Mouse (Mus musculus) midbrain, embryonic 14.5 days (tissue): ENCODE data around the gene Camsap3. TPM values are rescaled to one million over a fixed set of nuclear protein-coding genes. Genes with fewer than 3 reads are reported as not detected.
"Not testable (repeated sequence)": the region's sequence is repeated elsewhere in the genome, so short reads cannot be mapped to it uniquely, and the experiment has no call there.

Experiments
- ATAC-seq: fragments of 200-750 bp; cut with Nextera tagmentation; 2 replicates; pipeline ENCODE4 v1.8.0; 2017; ENCODE audit warnings: moderate number of reproducible peaks, moderate library complexity; ENCODE audit not compliant: low FRiP score, low TSS enrichment
- DNase-seq: peaks from one replicate; pipeline ENCODE4 v3.0.0-alpha.2; 2015
- H3K27ac ChIP-seq: fragments of 300-500 bp; sonication (generic); replicated peaks from 2 replicates; pipeline ENCODE4 v1.5.1; 2014; ENCODE audit warnings: mild to moderate bottlenecking, low read depth, low read length, moderate library complexity
- H3K27me3 ChIP-seq: fragments of 300-500 bp; sonication (generic); 2 replicates; pipeline ENCODE4 v1.6.1; 2014; ENCODE audit warnings: low read length, control low read depth, mixed read lengths; ENCODE audit not compliant: control insufficient read depth, insufficient read depth
- H3K36me3 ChIP-seq: fragments of 300-500 bp; sonication (generic); 2 replicates; pipeline ENCODE4 v1.6.1; 2014; ENCODE audit warnings: low read length, control low read depth; ENCODE audit not compliant: control insufficient read depth, insufficient read depth
- H3K4me1 ChIP-seq: fragments of 300-500 bp; sonication (generic); 2 replicates; pipeline ENCODE4 v1.6.1; 2014; ENCODE audit warnings: mild to moderate bottlenecking, antibody characterized with exemption, low read length, control low read depth; ENCODE audit not compliant: control insufficient read depth, insufficient read depth
- H3K4me2 ChIP-seq: fragments of 300-500 bp; sonication (generic); 2 replicates; pipeline ENCODE4 v1.6.1; 2014; ENCODE audit warnings: mild to moderate bottlenecking, low read length, moderate library complexity
- H3K4me3 ChIP-seq: fragments of 300-500 bp; sonication (generic); replicated peaks from 2 replicates; pipeline ENCODE4 v1.5.1; 2014; ENCODE audit warnings: low read depth, low read length
- H3K9ac ChIP-seq: fragments of 300-500 bp; sonication (generic); replicated peaks from 2 replicates; pipeline ENCODE4 v1.6.1; 2014; ENCODE audit warnings: mild to moderate bottlenecking, low read length, moderate library complexity
- H3K9me3 ChIP-seq: fragments of 300-500 bp; sonication (generic); 2 replicates; pipeline ENCODE4 v1.6.1; 2016; ENCODE audit warnings: low read length, control low read depth, mixed read lengths; ENCODE audit not compliant: control insufficient read depth
- WGBS: fragments of 180-500 bp; shearing (Covaris S2); extraction: QIAGEN DNeasy Blood & Tissue Kit; methylation state at CpG from one replicate; pipeline ENCODE4 v1.1.7; 2014; 5-methylcytosine and 5-hydroxymethylcytosine counted together
- polyA plus RNA-seq: library from polyadenylated mRNA; unstranded; fragments of >200 nt; fragmentation: Nextera tagmentation; extraction: Ambion mirVana; gene quantifications from 2 replicates; pipeline ENCODE4 v1.2.1, GENCODE M21; 2014

Camsap3 gene
- polyA plus RNA-seq, 1 experiment from 2014 or later = 43.1 TPM

DNA sequence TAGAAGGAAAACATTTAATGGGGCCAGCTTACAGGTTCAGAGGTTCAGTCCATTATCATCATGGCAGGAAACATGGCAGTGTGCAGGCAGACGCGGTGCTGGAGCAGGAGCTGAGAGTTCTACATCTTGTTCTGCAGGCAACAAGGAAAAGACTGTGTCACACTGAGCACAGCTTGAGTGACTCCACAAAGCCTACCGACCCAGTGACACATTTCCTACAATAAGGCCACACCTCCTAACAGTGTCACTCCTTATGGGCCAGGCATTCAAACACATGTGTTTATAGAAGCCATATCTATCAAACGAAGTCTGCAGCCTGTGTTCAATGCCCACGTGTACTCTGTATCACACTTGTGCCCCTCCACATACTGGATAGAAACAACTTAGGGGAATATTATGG, 17.3 kb upstream of the Camsap3 start:
- Histone ChIP-seq H3K36me3 (no peaks in the 10 kb centered on the region), H3K4me1 (no peaks in the 10 kb centered on the region), H3K4me3 (no peak overlapping the region), H3K9ac (no peak overlapping the region), H3K27ac (no peak overlapping the region), H3K9me3 (no peaks in the 10 kb centered on the region), H3K4me2 (no peak overlapping the region), H3K27me3 (no peaks in the 10 kb centered on the region)
- WGBS = 91% methylated on average over 5 of the region's 5 CpGs
- DNase-seq (no peak), ATAC-seq (no peak)

DNA sequence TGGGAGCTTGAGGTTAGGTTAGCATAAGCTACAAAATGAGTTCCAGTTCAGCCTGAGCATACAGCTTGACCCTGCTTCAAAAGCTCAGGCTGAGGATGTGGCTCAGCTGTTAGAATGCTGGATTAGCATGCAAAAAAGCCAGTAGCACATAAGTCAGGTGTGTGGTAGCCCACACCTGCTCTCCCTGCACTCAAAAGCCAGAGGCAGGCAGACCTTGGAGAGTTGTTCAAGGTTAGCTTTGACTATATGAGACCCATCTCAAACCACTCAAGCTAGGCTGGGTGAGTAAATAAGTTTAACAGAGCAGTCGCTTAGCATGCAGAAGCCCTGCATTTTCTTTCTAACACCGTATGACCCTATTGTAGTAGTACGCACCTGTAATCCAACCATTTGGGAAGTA, 12.5 kb upstream of the Camsap3 start:
- Histone ChIP-seq H3K4me2 (no peak overlapping the region), H3K27ac (no peak overlapping the region), H3K27me3 (no peaks in the 10 kb centered on the region), H3K9me3 (no peaks in the 10 kb centered on the region), H3K4me3 (no peak overlapping the region), H3K9ac (no peak overlapping the region), H3K4me1 (no peaks in the 10 kb centered on the region), H3K36me3 (no peaks in the 10 kb centered on the region)
- DNase-seq (no peak), ATAC-seq (no peak)
- 92% methylated on average over 3 of the region's 3 CpGs for WGBS

DNA sequence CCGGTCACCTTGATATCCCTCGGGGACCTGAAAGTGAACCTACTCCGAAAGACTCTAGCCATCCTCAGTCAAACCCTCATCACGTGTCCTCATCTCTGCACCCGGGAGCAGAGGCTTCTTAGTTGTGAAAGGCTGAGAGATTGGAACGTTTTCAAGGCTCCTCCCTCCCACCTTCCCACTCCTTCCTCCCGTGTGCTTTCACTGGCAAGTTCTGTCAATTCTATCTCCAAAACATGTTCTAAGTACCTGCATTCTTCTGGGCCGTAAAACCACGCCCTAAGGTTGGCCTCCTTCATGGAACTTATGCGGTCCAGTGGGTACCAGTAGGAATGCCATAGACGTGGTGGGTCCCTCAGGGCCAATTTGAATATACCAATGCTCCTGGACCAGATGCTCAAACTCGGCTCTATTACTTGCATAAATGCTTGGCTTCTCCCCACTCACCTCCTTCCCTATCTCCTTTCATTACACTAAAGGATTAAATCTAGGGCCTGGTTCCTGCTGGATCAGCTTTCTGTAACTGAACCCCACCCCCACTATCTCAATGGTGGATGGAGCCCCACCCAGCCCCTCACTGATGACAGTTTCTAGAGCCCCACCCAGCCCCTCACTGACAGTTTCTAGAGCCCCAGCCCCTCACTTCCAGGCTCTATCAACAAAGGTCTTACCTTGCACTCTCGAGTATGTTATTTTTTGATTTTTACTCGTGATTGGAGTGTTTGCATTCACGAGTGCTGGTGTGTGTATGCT, 10.7 kb upstream of the Camsap3 start:
- ATAC-seq (no peak), DNase-seq (no peak)
- no peak overlapping the region for H3K4me3 ChIP-seq
- 83% methylated on average over 15 of the region's 15 CpGs for WGBS
- no peaks in the 10 kb centered on the region for H3K4me1 ChIP-seq
- no peak overlapping the region for H3K27ac ChIP-seq
- H3K27me3 ChIP-seq = no peaks in the 10 kb centered on the region
- no peak overlapping the region for H3K9ac ChIP-seq
- no peak overlapping the region for H3K4me2 ChIP-seq
- no peaks in the 10 kb centered on the region for H3K36me3 ChIP-seq
- no peaks in the 10 kb centered on the region for H3K9me3 ChIP-seq

DNA sequence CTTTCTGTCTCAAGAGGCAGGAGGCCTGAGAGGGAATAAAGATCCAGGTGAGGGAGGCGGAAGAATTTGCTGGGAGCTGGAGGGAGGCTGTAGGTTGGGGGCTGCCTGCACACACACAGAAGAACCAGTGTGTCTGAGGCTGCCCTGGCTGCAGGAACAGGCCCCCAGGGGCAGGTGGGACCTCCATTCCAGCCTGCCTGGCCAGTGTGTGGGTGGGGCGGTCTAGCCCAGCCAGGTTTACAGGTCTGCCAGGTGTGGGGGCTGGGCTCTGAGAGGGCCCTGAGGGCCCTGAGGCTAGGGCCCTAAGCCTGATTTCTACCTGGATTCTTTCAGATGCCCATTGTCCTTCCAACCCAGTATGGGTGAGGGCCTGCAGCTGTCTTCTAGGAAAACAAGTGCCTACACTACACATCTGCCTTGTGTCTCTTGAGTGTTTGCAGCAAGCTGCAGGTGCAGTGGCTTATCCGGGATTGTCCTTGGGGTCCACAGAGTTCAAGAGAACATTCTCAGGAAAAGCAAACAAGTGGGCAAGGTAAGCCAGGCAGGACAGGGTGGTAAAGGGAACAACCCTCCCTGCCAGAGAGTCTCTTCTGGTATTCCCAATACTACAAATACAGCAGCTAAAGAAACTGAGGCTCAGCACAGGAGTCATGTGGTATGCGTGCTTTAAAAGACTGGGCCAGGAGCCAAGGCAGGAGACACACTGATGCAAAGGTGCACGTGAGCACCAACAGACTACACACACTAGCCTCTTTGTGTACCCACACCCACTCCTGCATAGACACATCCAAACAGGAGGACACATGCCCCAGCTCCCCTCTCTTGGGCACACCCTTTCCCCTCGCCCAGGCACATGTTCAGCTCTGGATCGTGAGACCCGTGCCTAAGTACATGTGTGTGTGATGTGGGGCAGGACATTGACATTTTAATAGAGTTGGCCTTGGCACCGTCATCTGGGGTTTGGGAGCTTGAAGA, 7.4 kb upstream of the Camsap3 start:
- peak; percentile 43 for ATAC-seq
- Histone ChIP-seq H3K4me3 (no peak overlapping the region), H3K27ac (no peak overlapping the region), H3K36me3 (no peaks in the 10 kb centered on the region), H3K9me3 (no peaks in the 10 kb centered on the region), H3K9ac (no peak overlapping the region), H3K4me1 (no peaks in the 10 kb centered on the region), H3K4me2 (no peak overlapping the region), H3K27me3 (no peaks in the 10 kb centered on the region)
- 87% methylated on average over 9 of the region's 9 CpGs for WGBS
- no peak for DNase-seq

DNA sequence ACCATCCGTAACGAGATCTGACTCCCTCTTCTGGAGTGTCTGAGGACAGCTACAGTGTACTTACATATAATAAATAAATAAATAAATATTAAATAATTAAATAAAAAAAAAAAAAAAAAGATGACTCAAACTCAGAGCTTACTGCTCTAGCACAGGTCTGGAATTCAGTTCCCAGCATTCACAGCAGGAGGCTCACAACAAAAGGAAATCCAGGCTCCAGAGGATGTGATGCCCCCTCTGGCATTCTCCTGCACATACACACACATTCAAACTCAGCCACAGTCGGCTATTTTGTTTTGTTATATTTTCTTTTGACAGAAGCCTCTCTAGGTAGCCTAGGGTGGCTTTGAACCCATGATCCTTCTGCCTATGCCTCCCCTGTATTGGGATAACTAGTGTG, 5.1 kb upstream of the Camsap3 start:
- not testable (repeated sequence) for DNase-seq, H3K27me3 ChIP-seq, H3K9me3 ChIP-seq, ATAC-seq, H3K4me2 ChIP-seq, H3K9ac ChIP-seq, H3K4me1 ChIP-seq, H3K27ac ChIP-seq, H3K36me3 ChIP-seq, H3K4me3 ChIP-seq
- 76% methylated on average over 1 of the region's 3 CpGs for WGBS

DNA sequence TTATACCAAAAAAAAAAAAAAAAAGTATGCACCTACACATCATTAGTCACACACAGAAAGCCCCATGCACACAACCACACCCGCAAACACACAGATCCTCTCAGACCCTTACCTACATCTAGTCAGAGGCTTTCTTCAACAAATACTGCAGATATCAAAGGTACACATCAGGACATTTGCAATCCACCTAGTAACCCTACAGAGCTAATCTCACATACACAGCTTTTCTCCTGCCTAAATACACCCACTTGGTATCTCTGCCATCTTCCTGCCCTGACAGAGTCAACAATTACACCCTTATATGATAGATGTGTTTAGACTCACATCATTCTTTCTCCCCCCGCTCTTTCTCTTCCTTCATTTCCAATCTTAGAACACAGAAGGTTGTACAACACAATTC, 641 bp upstream of the Camsap3 start:
- DNase-seq (no peak), ATAC-seq (no peak)
- Histone ChIP-seq H3K27me3 (no peaks in the 10 kb centered on the region), H3K9ac (no peak overlapping the region), H3K4me1 (no peaks in the 10 kb centered on the region), H3K9me3 (no peaks in the 10 kb centered on the region), H3K4me2 (no peak overlapping the region), H3K27ac (no peak overlapping the region), H3K4me3 (no peak overlapping the region), H3K36me3 (no peaks in the 10 kb centered on the region)
- 99% methylated on average over 2 of the region's 2 CpGs for WGBS

DNA sequence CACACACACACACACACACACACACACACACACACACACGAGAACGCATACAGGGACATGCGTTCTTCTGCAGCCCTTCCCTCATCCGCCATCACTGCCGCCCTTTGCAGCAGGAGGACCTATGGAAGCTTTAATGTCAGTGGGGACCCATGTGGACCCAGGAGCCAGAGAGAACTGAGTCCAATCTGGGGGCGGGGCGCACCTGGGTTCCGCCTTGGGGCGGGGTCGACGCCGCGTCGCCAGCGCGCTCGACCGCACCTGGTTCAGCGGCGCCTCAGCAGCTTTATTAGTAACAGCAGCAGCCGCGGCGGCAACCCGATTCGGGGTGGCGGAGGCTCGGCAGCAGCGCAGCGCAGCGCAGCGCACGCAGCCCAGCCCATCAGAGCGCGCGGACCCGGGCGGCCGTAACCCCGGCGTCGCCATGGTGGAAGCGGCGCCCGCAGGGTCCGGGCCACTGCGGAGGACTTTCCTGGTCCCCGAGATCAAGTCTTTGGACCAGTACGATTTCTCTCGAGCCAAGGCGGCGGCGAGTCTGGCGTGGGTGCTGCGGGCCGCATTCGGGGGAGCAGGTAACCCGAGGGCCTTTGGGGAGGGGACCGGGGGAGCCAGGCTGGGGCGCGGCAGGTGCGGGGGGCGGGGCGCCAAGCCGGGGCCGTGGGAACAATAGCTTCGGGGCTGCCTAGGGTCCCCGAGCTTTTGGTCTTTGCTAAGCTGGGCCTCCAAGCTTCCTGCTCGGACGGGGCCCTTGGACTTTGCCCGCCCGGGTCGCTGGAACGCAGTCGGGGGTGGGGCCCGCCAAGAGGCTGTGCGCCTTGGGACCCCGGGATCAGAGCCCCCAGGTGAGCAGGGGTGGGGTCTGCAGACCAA, 531 bp downstream of the Camsap3 start:
- DNase-seq = peak; percentile 87
- peak overlapping the region; percentile 83 for H3K27ac ChIP-seq
- H3K4me2 ChIP-seq = peak overlapping the region; percentile 57
- H3K27me3 ChIP-seq = no peaks in the 10 kb centered on the region
- H3K4me3 ChIP-seq = peak overlapping the region; percentile 84
- no peaks in the 10 kb centered on the region for H3K36me3 ChIP-seq
- no peaks in the 10 kb centered on the region for H3K4me1 ChIP-seq
- under 1% methylated on average over 76 of the region's 77 CpGs for WGBS
- H3K9ac ChIP-seq = peak overlapping the region; percentile 96
- peak; percentile 79 for ATAC-seq
- no peaks in the 10 kb centered on the region for H3K9me3 ChIP-seq

DNA sequence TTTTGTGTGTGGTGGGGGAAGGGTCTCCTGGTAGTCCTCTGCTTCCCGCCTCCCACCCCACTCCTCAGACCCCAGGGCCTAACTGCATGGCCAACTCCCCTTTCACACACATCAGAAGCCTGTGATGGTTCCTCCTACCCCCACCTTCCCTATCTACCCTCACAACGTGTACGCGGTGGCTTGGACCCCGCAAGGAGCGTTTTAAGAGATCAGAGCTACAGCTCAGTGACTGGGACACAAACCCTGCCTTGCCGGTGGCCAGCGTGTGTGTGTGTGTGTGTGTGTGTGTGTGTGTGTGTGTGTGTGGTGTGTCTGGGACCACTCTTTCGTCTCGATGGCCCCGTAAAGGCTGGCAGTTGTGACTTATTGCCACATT, 1.2 kb downstream of the Camsap3 start:
- H3K27me3 ChIP-seq = no peaks in the 10 kb centered on the region
- H3K4me2 ChIP-seq = peak overlapping the region; percentile 57
- H3K27ac ChIP-seq = peak overlapping the region; percentile 83
- DNase-seq (peak; percentile 62), ATAC-seq (peak; percentile 74)
- no peaks in the 10 kb centered on the region for H3K36me3 ChIP-seq
- peak overlapping the region; percentile 84 for H3K4me3 ChIP-seq
- no peaks in the 10 kb centered on the region for H3K9me3 ChIP-seq
- under 1% methylated on average over 11 of the region's 11 CpGs for WGBS
- H3K4me1 ChIP-seq = no peaks in the 10 kb centered on the region
- peak overlapping the region; percentile 96 for H3K9ac ChIP-seq
